Mouse (Mus musculus) cerebellum, adult 2 months (tissue): Measurements from ENCODE around the gene Tub.

Experiments used
- CTCF ChIP-seq: fragments of 200-500 bp; IDR thresholded peaks from 2 replicates; pipeline ENCODE4 v1.5.1; 2011; ENCODE audit warnings: low read depth, mild to moderate bottlenecking, control low read depth, low read length, moderate library complexity, borderline replicate concordance; ENCODE audit not compliant: insufficient read depth
- POLR2A ChIP-seq: fragments of 200-500 bp; IDR thresholded peaks from 2 replicates; pipeline ENCODE4 v1.6.1; 2011; ENCODE audit warnings: low read length, control low read depth, borderline replicate concordance; ENCODE audit not compliant: insufficient read depth

DNA sequence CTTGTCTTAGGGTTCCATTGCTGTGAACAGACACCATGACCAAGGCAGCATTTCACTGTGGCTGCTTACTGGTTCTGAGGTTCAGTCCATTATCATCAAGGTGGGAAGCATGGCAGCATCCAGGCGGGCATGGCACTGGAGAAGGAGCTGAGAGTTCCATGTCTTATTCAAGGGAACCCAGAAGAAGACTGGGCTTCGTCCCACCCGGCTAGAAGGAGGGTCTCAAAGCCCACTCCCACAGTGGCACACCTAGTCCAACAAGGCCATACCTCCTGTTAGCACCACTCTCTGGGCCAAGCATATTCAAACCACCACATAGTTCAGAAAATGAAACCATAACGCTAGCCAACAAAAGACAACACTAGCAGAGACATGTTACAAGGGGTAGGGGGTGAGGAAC lies 13.5 kb upstream of the Tub start:
- TF ChIP-seq CTCF (no peak), POLR2A (no peak)
